Mouse (Mus musculus) embryonic facial prominence, embryonic 14.5 days (tissue): ENCODE data around the gene Zfhx2. TPM values are rescaled to one million over a fixed set of nuclear protein-coding genes. Genes with fewer than 3 reads are reported as not detected.

Experiments used
- ATAC-seq: fragments of 200-750 bp; cut with Nextera tagmentation; 2 replicates; pipeline ENCODE4 v1.8.0; 2017; ENCODE audit warnings: low read depth, moderate number of reproducible peaks, moderate TSS enrichment
- DNase-seq: peaks from one replicate; pipeline ENCODE4 v3.0.0-alpha.2; 2015; ENCODE audit warnings: low spot score
- H3K27ac ChIP-seq: fragments of 300-500 bp; sonication (generic); replicated peaks from 2 replicates; pipeline ENCODE4 v1.5.1; 2014; ENCODE audit warnings: low read depth, mild to moderate bottlenecking, low read length, moderate library complexity
- H3K27me3 ChIP-seq: fragments of 300-500 bp; sonication (generic); replicated peaks from 2 replicates; pipeline ENCODE4 v1.6.1; 2014; ENCODE audit warnings: low read length; ENCODE audit not compliant: control insufficient read depth, insufficient read depth
- H3K36me3 ChIP-seq: fragments of 300-500 bp; sonication (generic); 2 replicates; pipeline ENCODE4 v1.6.1; 2014; ENCODE audit warnings: low read length, mixed read lengths; ENCODE audit not compliant: control insufficient read depth, insufficient read depth
- H3K4me1 ChIP-seq: fragments of 300-500 bp; sonication (generic); 2 replicates; pipeline ENCODE4 v1.6.1; 2014; ENCODE audit warnings: antibody characterized with exemption, low read length; ENCODE audit not compliant: control insufficient read depth, insufficient read depth
- H3K4me2 ChIP-seq: fragments of 300-500 bp; sonication (generic); 2 replicates; pipeline ENCODE4 v1.6.1; 2014; ENCODE audit warnings: low read depth, mild to moderate bottlenecking, low read length, moderate library complexity, mixed read lengths
- H3K4me3 ChIP-seq: fragments of 300-500 bp; sonication (generic); 2 replicates; pipeline ENCODE4 v1.5.1; 2014; ENCODE audit warnings: low read depth, mild to moderate bottlenecking, low read length
- H3K9ac ChIP-seq: fragments of 300-500 bp; sonication (generic); 2 replicates; pipeline ENCODE4 v1.6.1; 2014; ENCODE audit warnings: low read depth, mild to moderate bottlenecking, low read length, moderate library complexity, mixed read lengths
- H3K9me3 ChIP-seq: fragments of 300-500 bp; sonication (generic); 2 replicates; pipeline ENCODE4 v1.6.1; 2016; ENCODE audit warnings: low read length; ENCODE audit not compliant: control insufficient read depth
- WGBS: fragments of 180-500 bp; shearing (Covaris S2); extraction: QIAGEN DNeasy Blood & Tissue Kit; methylation state at CpG from one replicate; pipeline ENCODE4 v1.1.7; 2014; 5-methylcytosine and 5-hydroxymethylcytosine counted together
- polyA plus RNA-seq: library from polyadenylated mRNA; unstranded; fragments of >200 nt; fragmentation: Nextera tagmentation; extraction: Ambion mirVana; gene quantifications from 2 replicates; pipeline ENCODE4 v1.2.1, GENCODE M21; 2014

The Zfhx2 gene
- polyA plus RNA-seq, 1 experiment from 2014 or later = 3.4 TPM

- H3K9me3 ChIP-seq = no peaks in the 10 kb centered on the region
- 9% methylated on average over 17 of the region's 21 CpGs for WGBS
- no peak overlapping the region for H3K27ac ChIP-seq
- peaks cover 25% of the 10 kb centered on the region for H3K4me1 ChIP-seq
- peak overlapping the region; percentile 18; the same call in 1 of the 2 replicates for H3K4me2 ChIP-seq
- H3K36me3 ChIP-seq = no peaks in the 10 kb centered on the region
- ATAC-seq (no peak), DNase-seq (peak; percentile 62)
- H3K9ac ChIP-seq = no peak overlapping the region
- H3K4me3 ChIP-seq = no peak overlapping the region
- peaks cover 18% of the 10 kb centered on the region for H3K27me3 ChIP-seq
Observed at GRCm38 (mm10) chr14:55109048-55109873, 17.1 kb upstream of the Zfhx2 start.

GRCm38 (mm10) chr14:55108202-55108870 lies 16.2 kb upstream of the Zfhx2 start:
- no peak overlapping the region for H3K9ac ChIP-seq
- peaks cover 9% of the 10 kb centered on the region for H3K27me3 ChIP-seq
- no peaks in the 10 kb centered on the region for H3K36me3 ChIP-seq
- peaks cover 19% of the 10 kb centered on the region for H3K4me1 ChIP-seq
- peak; percentile 42; the same call in 1 of the 2 replicates for ATAC-seq
- H3K4me2 ChIP-seq = no peak overlapping the region
- no peak overlapping the region for H3K4me3 ChIP-seq
- no peaks in the 10 kb centered on the region for H3K9me3 ChIP-seq
- no peak overlapping the region; the same call in 1 of the 2 replicates for H3K27ac ChIP-seq
- WGBS = 48% methylated on average over 9 of the region's 9 CpGs
- peak; percentile 62 for DNase-seq

GRCm38 (mm10) chr14:55106990-55107389 lies 14.9 kb upstream of the Zfhx2 start:
- H3K27me3 ChIP-seq = no peaks in the 10 kb centered on the region; the same call in 1 of the 2 replicates
- no peak for DNase-seq
- no peak overlapping the region for H3K4me3 ChIP-seq
- no peaks in the 10 kb centered on the region for H3K9me3 ChIP-seq
- no peak overlapping the region for H3K27ac ChIP-seq
- H3K9ac ChIP-seq = 0 out of 2 replicates have a peak overlapping the region, but pooled peaks have one; percentile 14
- no peak overlapping the region for H3K4me2 ChIP-seq
- ATAC-seq = no peak
- no peaks in the 10 kb centered on the region for H3K36me3 ChIP-seq
- WGBS = 62% methylated on average over 8 of the region's 8 CpGs
- peaks cover 19% of the 10 kb centered on the region for H3K4me1 ChIP-seq

- Histone ChIP-seq H3K9ac (peak within 1 kb of the TSS; percentile 78), H3K4me1 (peaks cover 19% of the 10 kb centered on the region), H3K27ac (peak within 1 kb of the TSS; percentile 80), H3K4me3 (peak within 1 kb of the TSS; percentile 49), H3K27me3 (no peaks in the 10 kb centered on the region; the same call in 1 of the 2 replicates), H3K36me3 (no peaks in the 10 kb centered on the region), H3K9me3 (no peaks in the 10 kb centered on the region), H3K4me2 (peak within 1 kb of the TSS; percentile 99)
- ATAC-seq (peak; percentile 75), DNase-seq (peak; percentile 90)
- WGBS = under 1% methylated on average over 39 of the region's 39 CpGs
Observed at GRCm38 (mm10) chr14:55105836-55106809, 14.0 kb upstream of the Zfhx2 start, which contains the start of gene Ap1g2. Ap1g2 (minus strand) TSS chr14:55106593.

GRCm38 (mm10) chr14:55105386-55105785 lies 13.3 kb upstream of the Zfhx2 start:
- no peaks in the 10 kb centered on the region; the same call in 1 of the 2 replicates for H3K27me3 ChIP-seq
- ATAC-seq = peak; percentile 41
- peak overlapping the region; percentile 80; the same call in 1 of the 2 replicates for H3K27ac ChIP-seq
- peak overlapping the region; percentile 49 for H3K4me3 ChIP-seq
- peaks cover 19% of the 10 kb centered on the region for H3K4me1 ChIP-seq
- peak overlapping the region; percentile 99 for H3K4me2 ChIP-seq
- H3K9me3 ChIP-seq = no peaks in the 10 kb centered on the region
- DNase-seq = peak; percentile 64
- peak overlapping the region; percentile 78 for H3K9ac ChIP-seq
- H3K36me3 ChIP-seq = peaks cover 6% of the 10 kb centered on the region; the same call in 1 of the 2 replicates
- WGBS = under 1% methylated on average over 7 of the region's 7 CpGs

- Histone ChIP-seq H3K27ac (no peak overlapping the region), H3K27me3 (no peaks in the 10 kb centered on the region), H3K4me3 (no peak overlapping the region), H3K9me3 (no peaks in the 10 kb centered on the region), H3K9ac (no peak overlapping the region), H3K4me1 (peaks cover 17% of the 10 kb centered on the region), H3K4me2 (no peak overlapping the region), H3K36me3 (peaks cover 6% of the 10 kb centered on the region; the same call in 1 of the 2 replicates)
- ATAC-seq = no peak
- 78% methylated on average over 18 of the region's 18 CpGs for WGBS
- DNase-seq = no peak
Observed at GRCm38 (mm10) chr14:55104365-55104764, 12.2 kb upstream of the Zfhx2 start.

GRCm38 (mm10) chr14:55102253-55102785 lies 10.2 kb upstream of the Zfhx2 start:
- H3K9ac ChIP-seq = no peak overlapping the region
- no peak overlapping the region for H3K27ac ChIP-seq
- no peaks in the 10 kb centered on the region for H3K9me3 ChIP-seq
- no peak for DNase-seq
- peaks cover 12% of the 10 kb centered on the region for H3K4me1 ChIP-seq
- H3K27me3 ChIP-seq = no peaks in the 10 kb centered on the region
- ATAC-seq = no peak
- no peak overlapping the region for H3K4me3 ChIP-seq
- peaks cover 11% of the 10 kb centered on the region; the same call in 1 of the 2 replicates for H3K36me3 ChIP-seq
- H3K4me2 ChIP-seq = no peak overlapping the region
- 78% methylated on average over 15 of the region's 15 CpGs for WGBS
